Mouse (Mus musculus): ENCODE results near the gene 2410004B18Rik. TPM values are rescaled to one million over a fixed set of nuclear protein-coding genes. Genes with fewer than 3 reads are reported as not detected.

The 2410004B18Rik gene
- polyA plus RNA-seq (2012) = 23.0 and 30.9 TPM in 2 replicates

GRCm38 (mm10) chr3:145937505-145938404 lies at the start of gene 2410004B18Rik:
TSS of gene 2410004B18Rik (plus strand) at chr3:145938014.

GRCm38 (mm10) chr3:145922019-145922854 lies 15.6 kb upstream of the 2410004B18Rik start, which contains the start of gene Bcl10:
TSS of gene Bcl10 (plus strand) at chr3:145922804.

GRCm38 (mm10) chr3:145987268-145987969 lies 49.6 kb downstream of the 2410004B18Rik start, which contains the start of gene Syde2:
TSS of gene Syde2 (plus strand) at chr3:145987870.

Other genes starting within 250 kb of the 2410004B18Rik start
- gene Ddah1, start 179.3 kb upstream of the 2410004B18Rik start, polyA plus RNA-seq (2012) = 0.02 and 0.07 TPM in 2 replicates
- gene Bcl10, start 15.2 kb upstream of the 2410004B18Rik start, polyA plus RNA-seq (2012) = 38.1 and 40.5 TPM in 2 replicates
- gene Syde2, start 49.9 kb downstream of the 2410004B18Rik start, polyA plus RNA-seq (2012) = 2.3 and 3.7 TPM in 2 replicates
- gene Wdr63, start 170.1 kb downstream of the 2410004B18Rik start, polyA plus RNA-seq (2012) = not detected in 2 replicates
- 0.06 TPM in 1 of 2 replicates, not detected in the other for gene Mcoln3, start 179.4 kb downstream of the 2410004B18Rik start, polyA plus RNA-seq (2012)
- gene Mcoln2, start 211.8 kb downstream of the 2410004B18Rik start, polyA plus RNA-seq (2012) = 0.21 and 0.65 TPM in 2 replicates